Mouse (Mus musculus) heart, postnatal 14 days (tissue): Measurements from ENCODE around the gene Tgfbr3l. TPM values are rescaled to one million over a fixed set of nuclear protein-coding genes. Genes with fewer than 3 reads are reported as not detected.
"Not testable (repeated sequence)": the region's sequence is repeated elsewhere in the genome, so short reads cannot be mapped to it uniquely, and the experiment has no call there.

Experiments used
- DNase-seq, 2 experiments: peaks; one replicate each; pipeline ENCODE4 v3.0.0; 2021 to 2022
- intact Hi-C: fragments of 180-260 bp; cut with DNase I; formaldehyde crosslinking; loops from one replicate; pipeline ENCODE4 v1.15.1; 2025
- total RNA-seq, 2 experiments: library from RNA; stranded (reverse); gene quantifications; 2 replicates each; pipeline ENCODE4 v1.2.3; 2021

Gene Tgfbr3l
- total RNA-seq, 2 experiments from 2014 or later = 3.0 to 4.3 TPM

DNA sequence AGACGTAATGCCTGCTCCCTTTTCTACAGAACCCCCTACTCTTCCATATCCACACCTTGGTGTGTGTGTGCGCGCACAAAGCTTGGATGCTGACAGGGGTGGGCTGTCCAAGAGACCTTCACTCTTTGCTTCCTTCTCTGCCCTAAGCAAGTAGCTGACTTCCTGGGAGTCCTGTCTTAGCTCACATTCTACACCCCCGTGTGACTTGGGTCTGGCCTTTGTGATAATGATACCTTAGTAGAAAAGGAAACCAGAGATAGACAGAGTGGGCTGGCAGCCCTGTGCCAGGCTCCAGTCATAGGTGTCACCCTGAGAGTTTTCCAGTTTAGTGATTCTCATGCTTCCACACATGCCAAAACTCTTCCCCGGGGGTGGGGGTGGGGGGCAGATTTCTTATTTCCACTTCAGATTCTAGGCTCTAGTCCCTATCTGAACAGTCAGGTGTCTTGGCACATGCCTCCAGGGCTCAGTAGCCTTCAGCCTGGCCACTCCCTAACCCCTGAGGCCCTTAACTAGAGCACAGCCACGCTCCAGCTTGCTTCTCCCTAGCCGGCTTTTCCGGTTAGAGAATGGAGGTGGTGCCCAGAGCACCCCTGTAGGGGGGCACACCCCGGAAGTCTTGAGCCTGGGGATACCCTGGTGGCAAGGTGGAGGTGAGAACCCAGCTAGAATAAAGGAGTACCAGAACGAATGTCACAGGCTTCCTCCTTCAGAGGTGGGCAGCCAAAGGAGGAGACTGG is 17.2 kb upstream of the Tgfbr3l start:
- intact Hi-C loops = loop anchor here (10.0 kb wide), 1 partner anchor 444 kb away; no protein-coding TSS in a partner anchor
- DNase-seq = no peak

DNA sequence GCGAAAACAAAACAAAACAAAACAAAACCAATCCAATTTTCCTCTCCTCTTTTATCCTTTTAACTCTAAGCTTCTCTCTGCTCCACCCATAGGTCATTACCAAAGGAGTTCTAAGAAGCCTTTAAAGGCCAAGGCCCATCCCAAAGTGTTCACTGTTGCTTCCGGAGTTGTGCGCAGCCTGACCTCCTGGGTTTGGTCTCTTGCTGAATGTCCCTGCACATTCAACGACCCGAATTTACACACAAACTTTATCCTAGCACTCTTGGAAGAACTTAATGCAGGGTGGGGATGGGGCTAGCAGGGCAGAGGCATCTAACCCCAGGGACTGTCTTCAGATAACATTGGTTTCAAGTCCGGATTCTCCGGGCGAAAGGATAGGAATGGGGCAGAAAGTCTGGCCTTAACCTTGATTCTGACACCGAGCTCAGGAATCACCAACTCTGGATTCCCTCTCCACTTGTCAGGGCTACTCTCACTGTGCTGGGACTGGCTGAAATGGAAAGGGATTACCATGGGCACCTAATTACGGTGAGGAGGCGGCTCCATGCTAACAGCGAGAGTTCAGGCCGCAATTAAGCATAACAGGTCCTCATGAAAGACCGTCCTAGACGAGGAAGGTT is 10.1 kb upstream of the Tgfbr3l start:
- intact Hi-C loops = loop anchor here (5.0 to 10.0 kb wide), 2 partner anchors 46 to 437 kb away; no protein-coding TSS in a partner anchor
- DNase-seq = peak; percentile 29 to 40

DNA sequence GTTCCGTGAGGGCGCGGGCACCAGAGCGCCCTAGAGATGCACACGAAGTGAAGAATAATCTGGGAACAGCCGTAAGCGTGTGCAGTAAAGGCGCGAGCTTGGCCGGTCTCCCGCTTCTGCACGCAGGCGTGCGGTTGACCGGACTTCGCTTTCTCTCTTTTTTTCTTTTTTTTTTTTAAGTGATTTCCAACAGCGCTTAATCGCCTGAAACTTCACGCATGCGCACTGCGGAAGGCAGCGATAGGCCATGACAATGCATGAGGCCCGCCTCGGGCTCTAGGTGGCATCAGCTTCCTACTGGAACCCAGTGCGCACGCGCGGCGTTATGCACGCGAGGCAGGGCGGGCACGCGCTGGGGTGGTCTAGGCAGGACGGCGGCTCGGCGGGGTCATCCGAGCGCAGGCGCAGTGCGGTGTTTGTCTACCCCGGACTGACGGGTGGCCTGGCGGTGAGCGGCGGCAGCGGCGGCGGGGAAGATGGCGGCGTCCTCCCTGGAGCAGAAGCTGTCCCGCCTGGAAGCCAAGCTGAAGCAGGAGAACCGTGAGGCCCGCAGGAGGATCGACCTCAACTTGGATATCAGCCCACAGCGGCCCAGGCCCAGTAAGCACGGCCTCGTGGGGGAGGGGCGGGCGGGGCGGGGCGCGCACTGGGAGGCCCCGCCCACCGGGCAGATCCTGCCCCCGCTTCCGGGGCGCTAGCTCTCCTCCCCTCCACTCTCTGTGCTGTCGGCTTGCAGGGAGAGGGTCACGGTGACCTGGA is 9.4 kb upstream of the Tgfbr3l start, which contains the start of the genes Map2k7 and Gm49320:
Gene Map2k7, plus strand, starts transcription at position 307 of the 759 bp plus-strand sequence.
Gene Gm49320, plus strand, starts transcription at position 432 of the 759 bp plus-strand sequence.
- DNase-seq = peak; percentile 100
- intact Hi-C loops = loop anchor here (5.0 to 10.0 kb wide), 2 partner anchors 46 to 436 kb away; no protein-coding TSS in a partner anchor

DNA sequence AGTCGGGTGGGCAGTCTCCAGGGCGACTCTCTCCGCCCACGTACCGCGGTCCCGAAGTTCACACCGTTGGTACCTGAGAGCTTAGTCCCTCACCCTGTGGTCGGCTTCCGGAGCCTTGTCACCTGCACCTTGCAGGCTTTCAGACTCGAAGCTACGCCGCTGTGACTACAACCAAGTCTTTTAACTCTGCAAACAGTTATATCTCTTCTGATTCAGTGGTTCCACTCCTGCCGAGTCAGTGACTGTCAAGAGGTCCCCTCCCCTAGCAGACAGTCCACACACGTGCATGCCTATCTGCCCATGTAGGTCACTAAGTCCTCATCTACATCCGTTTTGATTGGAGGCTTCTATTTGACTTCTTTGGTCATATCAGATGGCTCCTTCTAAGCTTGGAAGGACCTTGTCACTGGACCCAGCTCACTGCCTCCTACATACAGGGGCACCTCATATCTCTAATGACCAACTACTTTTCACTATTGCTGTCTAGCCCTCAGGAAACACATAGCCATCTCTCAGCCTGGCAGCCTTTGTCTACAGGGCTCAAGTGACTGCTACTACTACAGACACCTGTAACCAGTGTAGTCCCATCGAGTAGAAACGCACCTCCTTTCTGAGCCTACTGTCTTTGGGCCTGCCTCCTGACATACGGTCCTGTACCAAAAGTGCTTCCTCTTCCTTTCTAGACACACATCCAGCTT is 8.7 kb upstream of the Tgfbr3l start:
- intact Hi-C loops = loop anchor here (5.0 to 10.0 kb wide), 2 partner anchors 47 to 435 kb away; no protein-coding TSS in a partner anchor
- DNase-seq = no peak

DNA sequence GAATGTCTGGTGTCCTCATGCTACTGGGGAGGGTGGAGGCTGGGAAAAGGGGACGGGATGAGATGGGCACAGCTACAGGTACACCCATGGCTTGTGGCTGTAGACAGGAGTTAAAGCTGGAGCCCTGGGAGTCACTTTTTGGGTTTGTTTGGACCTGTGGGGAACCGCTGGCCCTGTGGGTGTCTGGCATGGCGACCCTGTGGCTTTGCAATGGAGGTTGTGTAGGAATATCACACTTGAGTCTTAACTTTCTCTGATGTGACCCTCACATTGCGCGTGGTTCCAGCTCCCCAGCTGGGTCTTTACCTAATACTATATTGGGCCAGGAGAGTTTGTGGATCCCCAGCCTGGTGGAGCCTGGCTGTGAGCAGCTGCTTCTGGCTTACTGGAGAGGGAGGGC is 3.0 kb upstream of the Tgfbr3l start:
- intact Hi-C loops = no loop called here
- DNase-seq = no peak

DNA sequence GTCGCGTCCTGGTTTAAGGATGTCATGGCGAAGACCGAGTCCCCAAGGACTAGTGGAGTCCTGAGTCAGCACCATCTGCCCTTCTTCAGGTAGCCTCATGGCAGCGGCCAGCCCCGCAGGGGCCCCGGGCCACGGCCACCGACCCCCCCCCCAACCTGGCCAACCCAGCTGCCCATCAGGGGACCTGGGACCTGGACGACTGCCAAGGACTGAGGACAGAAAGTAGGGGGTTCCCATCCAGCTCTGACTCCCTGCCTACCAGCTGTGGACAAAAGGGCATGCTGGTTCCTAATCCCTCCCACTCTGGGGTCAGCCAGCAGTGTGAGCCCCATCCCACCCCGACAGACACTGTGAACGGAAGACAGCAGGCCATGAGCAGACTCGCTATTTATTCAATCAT is 2.3 kb upstream of the Tgfbr3l start:
- intact Hi-C loops = no loop called here

DNA sequence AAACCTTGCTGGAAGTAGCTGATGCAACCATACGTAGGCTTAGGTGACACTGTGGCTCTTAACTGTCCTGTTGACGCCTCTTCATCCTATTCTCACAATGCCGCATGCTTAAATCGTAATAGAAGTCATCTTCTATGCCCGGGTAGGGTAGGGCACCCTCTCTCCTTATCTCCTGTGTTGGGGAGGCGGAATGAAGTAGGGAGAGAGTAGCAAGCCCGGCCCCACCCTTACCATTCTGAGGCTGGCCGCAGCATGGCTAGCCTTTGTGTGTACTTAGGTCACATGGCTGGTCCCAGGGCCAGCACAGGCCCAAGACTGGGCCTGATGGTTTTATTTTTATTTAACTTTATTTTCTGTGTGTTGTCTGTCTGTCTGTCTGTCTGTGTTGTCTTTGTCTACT is 773 bp upstream of the Tgfbr3l start:
- no peak for DNase-seq
- intact Hi-C loops = no loop called here

More for the DNA sequence above, 2.3 kb upstream of the Tgfbr3l start:
- DNase-seq = no peak

DNA sequence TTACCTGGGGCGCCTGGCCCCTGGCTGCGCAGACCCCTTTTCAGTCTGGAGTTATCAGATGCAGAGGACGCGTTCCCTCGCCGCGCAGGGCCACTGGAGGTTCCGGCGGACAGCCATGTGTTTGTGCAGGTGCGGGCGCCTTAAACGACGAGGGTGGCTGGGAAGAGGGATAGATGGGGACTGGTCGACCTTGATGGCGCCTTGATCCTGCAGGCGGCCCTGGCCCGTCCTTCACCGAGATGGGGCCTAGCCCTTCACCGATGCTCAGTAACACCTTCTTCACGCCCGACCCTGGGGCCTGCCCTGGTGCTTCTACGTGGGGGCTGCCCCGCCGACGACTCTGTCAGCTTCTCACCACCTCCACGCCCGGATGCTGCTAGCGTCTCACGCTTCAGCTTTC is 1.2 kb downstream of the Tgfbr3l start:
- intact Hi-C loops = no loop called here

DNA sequence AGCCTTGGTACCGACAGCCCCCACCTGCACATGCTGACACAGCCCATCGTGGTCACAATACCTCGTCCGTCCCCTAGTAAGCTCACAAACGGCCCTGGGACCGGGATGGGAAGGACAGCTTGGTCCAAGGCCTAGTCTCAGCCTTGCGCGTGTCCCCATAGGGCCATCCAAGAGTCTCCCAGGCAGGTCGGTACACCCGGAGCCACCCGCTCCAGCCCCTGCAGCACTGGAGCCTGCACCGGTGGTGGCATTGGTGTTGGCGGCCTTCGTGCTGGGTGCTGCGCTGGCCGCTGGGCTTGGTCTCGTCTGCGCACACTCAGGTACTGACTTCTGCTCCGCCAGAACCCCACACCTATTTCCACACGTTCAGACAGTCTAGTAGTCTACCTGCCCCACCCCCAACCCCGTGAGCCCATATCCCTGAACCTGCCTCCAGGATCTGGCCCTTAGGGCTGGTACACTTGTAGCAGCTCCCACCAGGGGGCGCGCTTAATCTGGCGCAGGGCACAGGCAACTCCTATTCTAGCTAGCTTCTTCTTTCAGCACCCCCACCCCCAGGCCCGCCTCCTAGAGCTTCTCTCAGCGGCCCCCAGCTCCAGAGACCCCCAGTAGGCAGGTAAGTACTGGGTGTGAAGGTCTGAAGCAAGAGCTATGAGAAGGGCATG is 2.4 kb downstream of the Tgfbr3l start:
- intact Hi-C loops = loop anchor here (2.0 to 5.0 kb wide), 2 partner anchors 58 to 72 kb away; no protein-coding TSS in a partner anchor
- DNase-seq = peak; percentile 89 to 92

More for the DNA sequence above, 1.2 kb downstream of the Tgfbr3l start:
- peak; percentile 43 to 57 for DNase-seq

DNA sequence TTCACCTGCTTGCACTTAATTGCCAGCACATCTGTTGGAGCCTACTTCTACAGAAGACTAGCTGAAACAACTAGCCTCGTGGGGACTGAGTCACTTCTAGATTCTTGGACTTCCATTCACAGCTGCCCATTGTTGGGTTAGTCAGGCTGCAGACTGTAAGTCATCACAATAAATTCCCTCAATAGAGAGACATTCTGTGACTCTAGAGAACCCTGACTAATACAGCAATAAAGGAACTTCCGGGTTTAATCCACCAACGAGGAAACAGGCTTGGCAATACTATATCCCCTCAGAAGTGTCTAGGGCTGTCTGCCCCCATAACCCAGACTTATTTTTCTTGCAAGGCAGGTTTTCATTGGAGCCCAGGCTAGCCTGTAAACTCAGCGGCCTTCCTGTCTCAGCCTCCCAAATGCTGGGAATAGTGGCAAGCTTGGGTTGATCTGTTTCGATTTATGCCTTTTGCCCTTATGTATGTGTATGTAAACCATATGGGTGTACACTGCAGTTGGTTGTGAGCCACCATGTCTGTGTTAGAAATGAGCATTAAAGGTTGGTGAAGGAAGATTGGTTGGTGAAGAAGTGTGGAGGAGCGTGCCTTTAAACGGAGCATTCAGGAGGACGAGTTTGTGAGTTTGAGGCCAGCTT is 4.2 kb downstream of the Tgfbr3l start:
- no peak for DNase-seq
- intact Hi-C loops = loop anchor here (5.0 kb wide), 1 partner anchor 60 kb away; no protein-coding TSS in a partner anchor

DNA sequence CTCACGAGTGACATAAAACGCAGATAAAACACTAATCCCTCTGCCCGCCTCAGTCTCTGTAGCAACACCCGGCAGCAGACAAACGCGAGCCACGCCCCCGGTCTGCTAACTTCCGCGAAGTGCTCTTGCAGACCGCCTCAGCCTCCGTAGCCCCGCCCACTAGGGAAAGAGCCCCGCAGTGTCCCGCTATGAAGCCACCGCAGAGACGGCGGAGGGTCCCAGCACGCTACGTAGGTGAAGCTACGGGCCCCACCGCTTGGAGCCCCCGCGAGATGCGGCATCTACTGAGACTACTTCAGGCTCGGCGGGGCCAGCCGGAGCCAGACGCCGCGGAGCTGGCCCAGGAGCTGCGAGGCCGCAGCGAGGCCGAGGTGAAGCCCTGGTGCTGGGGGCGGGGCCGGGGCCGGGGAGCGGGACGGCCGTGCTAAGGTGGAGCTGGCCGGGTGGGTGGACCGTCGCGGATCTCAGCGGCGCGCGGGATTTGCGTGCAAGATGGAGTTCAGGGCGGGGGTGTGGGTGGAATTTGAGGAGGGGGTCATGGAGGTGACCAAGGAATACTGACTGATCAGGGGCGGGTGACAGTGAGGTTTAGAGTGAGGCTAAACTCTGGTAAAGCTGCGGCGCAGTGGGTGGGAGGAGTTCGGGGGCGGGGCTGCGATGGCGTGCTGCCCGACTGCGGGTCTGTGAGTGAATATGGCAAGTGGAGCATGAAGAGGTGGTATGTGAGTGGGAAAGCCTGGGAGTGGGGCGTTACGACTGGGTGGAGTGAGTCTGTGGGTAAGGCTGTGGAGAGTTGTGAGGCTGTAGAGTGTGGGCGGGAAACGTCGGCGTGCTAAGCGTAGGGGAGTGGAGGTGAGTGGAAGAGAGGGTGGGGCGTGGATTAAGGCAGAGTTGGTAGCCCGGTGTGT is 5.2 kb downstream of the Tgfbr3l start, which contains the start of gene Snapc2:
Gene Snapc2, plus strand, starts transcription at position 147 of the 908 bp plus-strand sequence.
- DNase-seq = peak; percentile 95 to 96
- intact Hi-C loops = loop anchor here (5.0 kb wide), 1 partner anchor 61 kb away; no protein-coding TSS in a partner anchor

DNA sequence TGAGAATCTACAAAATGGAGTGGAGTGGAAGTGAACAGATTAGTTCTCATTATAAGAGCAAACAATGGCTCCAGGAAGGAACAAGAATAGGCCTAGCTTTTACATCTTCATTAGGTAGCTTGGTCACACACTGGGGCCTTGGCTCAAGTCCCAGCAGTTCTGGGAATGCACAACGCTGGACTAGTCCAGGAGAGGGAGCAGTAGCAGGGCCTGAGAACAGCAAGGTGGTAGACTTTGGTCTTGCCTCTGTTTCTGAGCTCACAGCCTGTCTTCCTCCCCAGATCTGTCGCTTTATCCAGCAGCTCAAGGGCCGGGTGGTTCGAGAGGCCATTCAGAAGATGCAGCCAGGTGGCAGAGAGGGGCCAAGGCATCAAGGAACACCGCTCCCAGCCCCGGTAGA is 6.0 kb downstream of the Tgfbr3l start:
- DNase-seq = peak; percentile 53 to 69
- intact Hi-C loops = loop anchor here (5.0 kb wide), 1 partner anchor 62 kb away; no protein-coding TSS in a partner anchor

DNA sequence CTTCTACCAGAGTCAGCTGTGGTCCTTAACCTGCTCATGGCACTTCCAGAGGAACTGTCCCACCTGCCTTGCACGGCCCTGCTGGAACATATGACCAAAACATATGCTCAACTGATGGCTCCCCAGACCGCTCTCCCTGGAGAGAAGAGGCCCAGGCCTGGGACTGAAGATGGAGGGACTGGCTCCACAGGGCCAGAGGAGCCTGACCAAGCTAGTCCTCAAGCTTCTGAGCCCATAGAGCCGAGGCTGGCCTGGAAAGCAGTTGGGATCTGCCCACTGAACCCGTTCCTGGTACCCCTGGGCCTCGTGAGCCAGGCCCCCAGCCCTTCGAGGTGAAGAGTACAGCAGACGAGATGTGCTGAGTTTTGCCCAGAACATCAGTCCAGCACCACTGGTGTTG is 7.5 kb downstream of the Tgfbr3l start:
- intact Hi-C loops = not testable (repeated sequence)

DNA sequence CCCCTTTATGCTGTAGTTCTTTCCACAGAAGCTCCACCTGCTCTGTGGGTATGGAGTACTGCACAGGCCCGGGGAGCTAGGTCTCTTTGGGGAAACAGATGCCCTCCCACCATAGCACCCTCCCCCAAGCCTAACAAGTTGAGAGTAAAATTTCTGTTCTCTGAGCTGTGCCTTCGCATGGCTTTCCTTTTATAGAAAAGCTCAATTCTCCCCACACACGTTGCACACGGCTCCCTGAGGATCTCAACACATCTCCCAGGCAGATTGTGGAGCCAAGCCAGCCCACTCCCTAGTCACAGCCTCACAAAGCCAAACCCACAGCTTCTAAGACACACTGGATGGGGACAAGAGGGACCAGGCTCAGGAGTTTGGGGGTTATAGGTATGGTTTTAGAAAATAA is 8.9 kb downstream of the Tgfbr3l start:
- no peak for DNase-seq
- intact Hi-C loops = no loop called here

More for the DNA sequence above, 7.5 kb downstream of the Tgfbr3l start:
- not testable (repeated sequence) for DNase-seq

DNA sequence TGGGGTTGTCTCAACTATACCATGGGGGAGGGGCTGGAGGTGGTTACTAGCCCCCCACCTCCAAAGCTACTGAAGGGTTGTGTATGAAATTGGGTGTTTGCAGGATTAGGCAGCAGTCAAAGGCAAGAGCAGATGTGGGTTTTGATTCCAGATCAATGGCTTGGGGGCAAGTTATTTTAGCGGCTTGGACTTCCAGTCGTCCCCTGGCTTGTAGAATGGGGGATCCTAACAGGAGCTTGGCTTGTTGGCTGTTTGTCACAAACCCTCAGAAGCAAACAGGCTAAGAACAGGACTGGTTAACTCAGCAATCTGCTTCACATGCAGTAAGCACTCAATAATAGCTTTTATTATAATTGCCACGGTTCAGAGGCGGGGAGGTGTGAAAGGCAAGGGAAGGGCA is 9.3 kb downstream of the Tgfbr3l start:
- DNase-seq = no peak
- intact Hi-C loops = no loop called here

DNA sequence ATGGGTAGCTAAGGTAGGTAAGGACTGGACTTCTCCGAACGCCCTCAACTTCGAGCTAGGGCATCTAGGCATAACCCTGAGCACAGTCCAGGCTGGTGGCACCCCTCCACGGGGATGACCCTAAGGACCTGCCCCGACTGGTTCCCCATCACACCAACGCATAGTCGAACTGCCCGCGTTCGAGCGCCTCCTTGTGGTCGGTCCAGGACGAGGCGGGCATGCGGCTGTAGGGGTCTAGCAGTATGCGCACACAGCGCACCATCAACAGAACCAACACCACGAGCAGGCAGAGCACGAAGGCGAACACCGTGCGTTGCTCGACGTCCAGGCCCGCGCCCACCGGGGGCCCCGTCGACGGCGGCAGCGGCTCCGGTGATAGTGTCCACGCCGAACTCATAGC is 10.2 kb downstream of the Tgfbr3l start:
- DNase-seq = peak; percentile 76 to 84
- intact Hi-C loops = loop anchor here (2.0 kb wide), 1 partner anchor 117 kb away; no protein-coding TSS in a partner anchor

DNA sequence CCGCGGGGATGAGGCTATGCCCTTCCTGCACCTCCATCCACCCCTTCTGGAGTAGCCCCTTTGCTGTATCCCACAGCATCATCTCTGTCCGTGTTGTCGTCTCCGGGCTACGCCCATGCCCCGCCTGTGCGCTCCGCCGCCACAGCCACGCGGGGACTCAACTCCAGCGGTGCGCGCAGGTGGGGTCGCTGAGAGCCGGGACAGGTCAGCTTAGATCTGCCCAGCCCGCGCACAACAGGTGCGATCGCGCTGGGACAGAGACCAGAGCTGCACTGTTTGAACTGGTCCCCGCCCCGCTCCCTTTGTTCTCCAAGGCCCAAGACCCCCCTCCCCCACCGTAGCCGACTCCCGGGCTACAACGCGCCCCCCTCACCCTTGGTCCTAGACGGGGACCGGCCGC is 10.7 kb downstream of the Tgfbr3l start:
- peak in 1 of 2 experiments; percentile 20 for DNase-seq
- intact Hi-C loops = loop anchor here (2.0 kb wide), 1 partner anchor 118 kb away; no protein-coding TSS in a partner anchor
